Mouse (Mus musculus) cerebellum, adult 18-20 months (tissue): ENCODE data around the gene Flcn.

Source experiments
- DNase-seq, 2 experiments: peaks; one replicate each; pipeline ENCODE4 v3.0.0; 2021

Gene Flcn

GRCm38 (mm10) chr11:59805256-59805655, 4.6 kb downstream of the Flcn start:
- DNase-seq = no peak

DNA sequence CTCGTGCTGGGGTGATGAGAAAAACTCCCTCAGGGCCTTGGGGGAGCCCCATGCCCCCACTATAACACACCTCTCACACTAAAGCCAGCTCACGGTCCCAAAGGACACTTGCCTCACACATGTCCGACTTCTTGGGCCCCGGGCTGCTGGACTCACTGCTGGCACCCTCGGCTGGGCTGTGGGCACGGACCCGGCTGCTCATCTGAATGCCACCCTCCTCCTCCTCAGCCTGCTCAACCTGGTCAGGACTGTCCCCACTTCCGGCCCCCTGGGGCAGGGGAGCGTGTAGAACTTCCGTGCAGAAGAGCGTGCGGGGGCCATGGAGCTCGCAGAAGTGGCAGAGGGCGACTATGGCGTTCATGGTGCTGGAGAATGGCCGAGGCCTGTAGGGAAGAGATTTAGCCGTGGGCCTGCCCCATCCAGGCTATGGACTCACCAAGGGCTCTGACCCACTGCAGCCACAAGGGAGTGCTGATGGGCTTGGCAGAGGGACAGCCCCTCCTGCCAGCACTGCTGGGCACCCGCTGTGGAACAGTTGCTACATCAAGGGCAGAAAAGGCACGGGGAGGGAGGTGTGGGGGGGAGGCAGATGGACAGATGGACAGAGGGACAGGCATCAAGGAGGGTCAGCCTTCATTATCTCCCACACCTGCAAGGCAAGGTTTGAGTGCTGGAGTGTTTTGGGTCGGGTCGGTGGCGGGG, 5.3 kb downstream of the Flcn start:
- DNase-seq = peak; percentile 81 to 83

GRCm38 (mm10) chr11:59803516-59803915, 6.3 kb downstream of the Flcn start:
- no peak for DNase-seq

DNA sequence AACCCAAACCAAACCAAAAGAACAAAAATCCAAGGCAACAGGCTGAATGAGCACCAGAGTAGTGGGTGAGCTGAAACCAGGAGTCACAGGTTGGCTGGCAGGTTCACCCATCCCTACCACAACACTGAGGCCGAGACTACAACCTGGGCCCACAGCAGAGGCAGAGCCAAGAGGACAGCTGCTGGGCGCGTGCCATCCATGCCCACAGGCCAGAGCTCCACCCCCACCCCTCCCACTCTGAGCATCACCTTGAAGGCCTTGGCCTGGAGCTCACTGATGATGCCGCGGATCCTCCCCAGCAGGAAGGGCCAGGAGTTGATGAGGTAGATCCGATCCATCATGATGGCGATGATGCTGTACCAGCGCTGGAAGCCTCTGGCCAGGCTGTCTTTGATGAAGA, 7.9 kb downstream of the Flcn start:
- peak; percentile 43 to 51 for DNase-seq

- no peak for DNase-seq
Measured at GRCm38 (mm10) chr11:59800412-59800811, 9.4 kb downstream of the Flcn start.

DNA sequence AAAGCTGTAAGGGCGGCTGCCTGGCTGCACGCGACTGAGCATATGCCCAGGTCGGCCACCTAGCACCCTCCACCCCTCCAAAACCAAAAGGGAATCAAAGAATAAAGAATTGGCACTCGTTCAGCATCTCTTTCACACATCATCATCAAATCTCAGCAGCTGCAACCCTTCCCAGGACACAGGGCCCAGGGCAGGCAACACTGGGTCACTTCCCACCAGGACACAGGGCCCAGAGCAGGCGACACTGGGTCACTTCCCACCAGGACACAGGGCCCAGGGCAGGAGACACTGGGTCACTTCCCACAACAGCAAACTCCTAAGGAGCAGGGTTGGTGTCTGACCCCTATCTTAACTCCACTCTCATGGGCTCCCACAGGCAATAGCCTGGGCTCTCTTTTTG, 16.4 kb downstream of the Flcn start:
- DNase-seq = no peak

DNA sequence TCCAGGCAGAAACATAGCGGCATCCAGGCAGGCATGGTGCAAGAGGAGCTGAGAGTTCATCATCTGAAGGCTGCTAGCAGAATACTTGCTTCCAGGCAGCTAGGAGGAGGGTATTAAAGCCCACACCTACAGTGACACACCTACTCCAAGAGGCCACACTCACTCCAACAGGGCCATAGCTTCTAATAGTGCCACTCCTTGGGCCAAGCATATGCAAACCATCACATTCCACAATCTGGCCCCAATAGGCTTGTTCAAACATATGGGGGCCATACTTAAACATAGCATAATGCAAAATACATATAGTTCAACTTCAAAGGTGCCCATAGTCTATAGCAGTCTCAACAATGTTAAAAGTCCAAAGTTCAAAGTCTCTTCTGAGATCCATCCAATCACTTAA, 20.5 kb downstream of the Flcn start:
- no peak for DNase-seq

DNA sequence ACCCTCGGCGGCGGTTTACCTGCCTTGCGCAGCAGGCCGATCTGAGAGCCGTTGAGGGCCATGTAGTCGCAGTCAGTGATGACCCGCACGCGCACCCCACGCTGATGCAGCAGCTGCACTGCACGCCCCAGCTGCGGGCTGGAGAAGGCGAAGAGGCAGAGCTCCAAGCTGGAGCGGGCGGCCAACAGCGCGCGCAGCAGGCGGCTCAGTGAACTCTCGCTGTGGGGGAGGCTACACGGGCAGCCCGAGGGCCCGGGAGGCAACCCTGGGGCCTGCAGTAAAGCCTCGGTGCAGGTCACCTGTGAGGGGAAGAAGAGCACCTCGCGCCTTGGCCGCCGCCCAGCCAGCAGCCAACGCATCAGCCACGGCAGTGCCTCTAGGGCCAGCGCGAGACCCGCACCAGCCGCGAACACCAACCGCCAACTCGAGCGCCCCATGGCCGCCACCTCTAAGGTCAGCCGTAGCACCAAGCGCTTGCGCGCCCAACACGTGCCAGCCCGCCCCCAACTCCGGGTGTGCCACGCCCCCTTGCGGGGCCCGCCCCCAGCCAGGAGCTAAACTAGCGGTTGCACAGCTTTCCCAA, 22.5 kb downstream of the Flcn start, which contains the start of gene Pld6:
Gene Pld6, minus strand, starts transcription at position 447 of the 583 bp plus-strand sequence.
- DNase-seq = peak in 1 of 2 experiments; percentile 25

DNA sequence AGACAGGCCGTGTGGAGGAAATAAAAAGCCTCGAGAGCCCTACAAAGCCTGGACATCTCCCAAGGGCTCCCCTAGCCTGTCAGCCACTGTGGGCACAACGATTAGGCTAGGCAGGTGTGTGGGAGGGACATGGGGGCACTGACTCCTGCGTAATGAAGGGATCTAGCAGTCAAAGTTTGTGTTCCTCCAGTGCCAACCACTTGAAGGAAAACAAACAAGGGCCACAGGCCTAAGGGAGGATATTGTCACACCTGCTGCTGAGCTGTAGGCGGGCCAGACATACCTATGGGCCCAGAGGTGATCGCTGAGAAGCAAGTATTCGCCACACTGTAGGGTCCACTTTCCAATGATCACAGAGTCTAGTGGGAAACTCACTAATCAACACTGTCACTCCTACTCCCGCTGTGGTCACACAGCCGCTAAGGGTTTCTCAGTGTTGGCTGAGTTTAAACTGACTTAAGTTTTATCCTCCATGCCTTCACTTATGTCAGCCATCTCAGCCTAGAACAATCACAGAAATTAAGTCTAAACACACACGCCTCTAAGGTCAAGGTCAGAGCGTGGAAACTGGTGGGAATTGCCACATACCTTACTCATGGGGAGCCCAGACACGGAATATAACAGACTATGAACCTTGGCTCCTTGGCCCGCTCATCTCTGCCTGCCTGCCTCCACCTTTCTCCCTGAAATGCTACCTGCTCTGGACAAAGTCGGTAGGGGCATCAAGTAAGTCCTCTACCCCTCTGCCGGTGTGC, 23.2 kb downstream of the Flcn start:
- DNase-seq = no peak

DNA sequence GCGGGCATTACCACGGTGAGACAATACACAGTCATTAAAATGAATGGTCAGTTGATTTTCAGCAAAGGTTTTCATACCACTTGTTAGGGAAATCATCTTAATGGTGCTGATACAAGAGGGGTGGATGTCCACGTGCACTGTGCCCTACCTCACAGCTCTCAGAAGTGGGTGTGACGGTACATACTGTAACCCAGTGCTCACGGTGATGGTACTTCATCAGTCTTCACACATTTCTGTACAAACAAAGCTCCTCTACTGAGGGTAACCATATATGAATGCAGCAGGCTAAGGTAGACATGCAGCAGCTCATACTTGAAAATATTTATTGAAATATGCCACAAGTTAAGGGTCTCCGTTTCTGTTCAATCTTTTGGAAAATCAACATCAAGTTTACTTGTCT, 26.2 kb downstream of the Flcn start:
- DNase-seq = no peak

GRCm38 (mm10) chr11:59782091-59782590, 27.7 kb downstream of the Flcn start:
- DNase-seq = no peak

DNA sequence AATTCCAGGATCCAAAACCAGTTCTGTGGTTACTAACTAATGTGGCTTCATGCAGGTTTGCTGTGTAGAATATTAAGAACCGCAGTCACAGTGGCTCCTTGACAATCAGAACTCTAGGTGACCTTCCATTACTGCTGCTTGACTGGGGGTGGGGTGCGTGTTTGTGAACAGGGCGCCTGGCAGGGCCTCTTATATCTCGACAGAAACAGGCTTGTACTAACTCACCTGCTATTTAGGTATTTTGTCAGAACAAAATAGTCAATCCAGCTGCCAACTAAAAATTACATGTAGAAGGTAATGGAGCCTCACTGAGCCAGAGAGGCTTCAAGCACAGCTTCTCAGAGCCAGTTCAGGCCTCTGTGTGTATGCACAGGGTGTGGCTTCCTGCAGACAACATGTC, 29.6 kb downstream of the Flcn start:
- DNase-seq = no peak

DNA sequence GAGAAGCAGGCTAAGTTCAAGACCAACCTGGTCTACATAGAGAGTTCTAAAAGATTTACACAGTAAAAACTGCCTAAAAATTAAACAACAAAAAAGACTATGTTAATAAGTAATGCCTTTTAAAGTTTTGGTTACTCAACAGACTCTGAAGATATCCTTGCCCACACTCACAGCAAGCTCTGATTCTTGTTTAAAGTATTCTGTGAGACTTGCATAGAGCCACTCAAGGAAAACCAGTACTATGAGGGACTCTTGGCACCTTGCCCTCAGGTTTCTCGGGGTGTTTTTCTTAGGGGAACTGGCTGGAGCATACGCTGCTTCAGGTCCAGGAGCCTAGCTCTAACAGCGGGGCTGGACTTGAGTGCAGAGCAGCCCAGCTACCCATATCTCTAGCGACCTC, 30.4 kb downstream of the Flcn start:
- DNase-seq = no peak

- DNase-seq = no peak
Measured at GRCm38 (mm10) chr11:59778874-59779223, 31.0 kb downstream of the Flcn start.

DNA sequence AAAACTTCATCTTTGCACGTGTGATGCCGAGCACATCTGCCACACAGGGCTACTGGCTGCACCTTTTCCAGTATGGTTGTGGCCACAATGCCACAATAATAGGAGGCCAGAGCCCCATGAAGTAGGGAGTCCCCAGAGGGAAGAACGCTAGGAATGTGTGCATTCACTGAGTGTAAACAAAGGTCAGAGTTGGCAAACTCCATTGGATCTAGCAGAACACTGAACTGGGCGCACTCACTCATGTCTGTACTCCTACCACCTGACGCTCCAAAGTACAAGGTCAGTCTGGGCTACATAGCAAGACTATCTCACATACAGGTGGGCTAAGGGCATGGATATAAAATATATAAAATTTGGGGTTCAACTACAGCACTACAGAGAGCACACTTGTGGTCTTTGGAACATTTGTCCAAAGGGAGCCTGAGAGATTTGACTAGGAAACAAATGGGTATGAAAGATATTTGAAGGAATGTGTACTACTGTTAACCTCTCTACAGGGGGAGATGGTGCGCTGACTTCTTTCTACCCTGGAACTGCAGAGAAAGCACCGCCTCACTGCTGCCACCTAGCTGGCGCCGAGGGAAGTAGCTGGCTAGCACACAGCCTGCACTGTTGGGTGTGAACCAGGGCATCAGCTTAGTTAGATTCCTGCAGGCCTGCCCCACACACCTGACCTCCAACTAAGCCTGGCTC, 31.5 kb downstream of the Flcn start:
- peak; percentile 72 to 81 for DNase-seq

- DNase-seq = no peak
Measured at GRCm38 (mm10) chr11:59777259-59777658, 32.6 kb downstream of the Flcn start.

- DNase-seq = no peak
Measured at GRCm38 (mm10) chr11:59775435-59776148, 34.2 kb downstream of the Flcn start.

- DNase-seq = no peak
Measured at GRCm38 (mm10) chr11:59774522-59774921, 35.3 kb downstream of the Flcn start.

GRCm38 (mm10) chr11:59772902-59773301, 36.9 kb downstream of the Flcn start:
- DNase-seq = no peak

GRCm38 (mm10) chr11:59772291-59772690, 37.5 kb downstream of the Flcn start:
- DNase-seq = peak; percentile 48 to 53

DNA sequence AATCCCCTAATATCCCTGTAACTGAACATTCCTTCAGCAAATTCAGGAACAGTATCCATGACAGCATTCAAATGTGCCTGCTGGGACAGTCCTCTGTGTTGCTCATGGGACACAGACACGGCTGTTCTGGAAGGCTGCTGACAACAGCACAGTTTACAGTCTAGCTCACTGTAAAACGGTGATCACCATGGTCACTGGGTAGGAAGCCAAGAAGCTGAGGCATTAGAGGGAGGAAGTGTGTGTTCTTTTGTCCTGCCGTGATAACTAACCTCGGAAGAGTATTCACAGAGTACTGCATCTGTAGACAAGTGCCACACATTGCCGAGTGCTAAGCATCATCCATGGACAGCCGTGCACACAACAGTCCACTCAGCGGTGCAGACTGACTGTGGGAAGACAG, 39.1 kb downstream of the Flcn start:
- no peak for DNase-seq

DNA sequence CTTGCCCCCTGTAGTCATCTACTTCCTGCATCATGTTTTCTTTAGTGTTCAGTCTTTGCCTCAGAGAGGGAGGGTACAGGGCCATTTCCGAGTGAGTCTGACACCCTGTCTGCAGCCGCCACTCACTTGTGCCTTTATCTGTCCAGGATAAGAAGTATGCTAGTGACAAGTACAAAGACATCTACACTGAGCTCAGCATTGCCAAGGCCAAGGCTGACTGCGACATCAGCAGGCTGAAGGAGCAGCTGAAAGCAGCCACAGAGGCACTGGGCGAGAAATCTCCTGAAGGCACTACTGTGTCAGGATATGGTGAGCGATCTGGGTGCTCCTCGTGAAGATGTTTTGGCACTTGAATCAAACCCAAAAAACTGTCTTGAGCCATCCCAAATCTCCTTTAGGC, 40.1 kb downstream of the Flcn start:
- no peak for DNase-seq

- no peak for DNase-seq
Measured at GRCm38 (mm10) chr11:59769307-59769706, 40.5 kb downstream of the Flcn start.
